Mouse (Mus musculus): Measurements from ENCODE around the gene Arhgap44. TPM values are rescaled to one million over a fixed set of nuclear protein-coding genes. Genes with fewer than 3 reads are reported as not detected.

Gene Arhgap44
- 14.8 and 16.1 TPM in 2 replicates for polyA plus RNA-seq (2012; rRNA removed)

DNA sequence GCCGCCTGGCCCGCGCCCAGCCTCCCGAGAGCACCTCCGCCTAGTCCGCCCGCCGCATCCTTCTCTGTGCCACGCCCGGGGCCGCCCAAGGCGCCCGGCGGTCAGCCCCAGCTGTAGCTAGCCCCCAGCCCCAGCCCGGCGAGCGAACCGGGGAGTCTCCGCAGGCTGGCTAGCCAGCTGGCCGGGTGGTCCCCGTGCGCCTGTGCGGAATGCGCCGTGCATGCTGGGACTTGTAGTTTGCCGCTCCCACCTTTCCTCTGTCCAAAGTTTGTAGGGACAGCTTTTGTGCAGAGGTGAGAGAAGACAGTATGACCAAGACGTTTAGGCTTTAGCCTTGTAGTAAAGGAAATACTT lies at the start of gene Arhgap44:
Gene Arhgap44, minus strand, starts transcription at position 195 of the 354 bp plus-strand sequence.

DNA sequence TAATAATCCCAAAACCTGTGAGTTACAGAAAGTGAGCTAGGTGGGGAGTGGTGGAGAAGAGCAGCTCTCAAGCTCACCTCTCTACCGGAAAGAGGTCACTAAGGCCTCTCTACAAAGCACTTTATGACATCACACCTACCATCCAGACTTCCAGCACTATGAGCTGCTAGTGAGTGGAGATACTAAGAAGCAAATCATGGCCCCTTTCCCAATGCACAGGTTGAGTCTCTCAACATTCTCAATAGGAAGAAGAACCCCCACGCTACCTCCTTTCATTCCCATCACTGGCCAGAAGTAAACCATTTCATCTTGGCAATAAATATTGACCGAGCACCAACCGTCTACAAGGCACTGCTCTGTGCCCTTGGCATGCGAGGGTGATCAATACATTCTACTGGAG lies 3.0 kb downstream of the Arhgap44 start, which contains the start of gene 1700086D15Rik:
Gene 1700086D15Rik, minus strand, starts transcription at position 101 of the 400 bp plus-strand sequence.

DNA sequence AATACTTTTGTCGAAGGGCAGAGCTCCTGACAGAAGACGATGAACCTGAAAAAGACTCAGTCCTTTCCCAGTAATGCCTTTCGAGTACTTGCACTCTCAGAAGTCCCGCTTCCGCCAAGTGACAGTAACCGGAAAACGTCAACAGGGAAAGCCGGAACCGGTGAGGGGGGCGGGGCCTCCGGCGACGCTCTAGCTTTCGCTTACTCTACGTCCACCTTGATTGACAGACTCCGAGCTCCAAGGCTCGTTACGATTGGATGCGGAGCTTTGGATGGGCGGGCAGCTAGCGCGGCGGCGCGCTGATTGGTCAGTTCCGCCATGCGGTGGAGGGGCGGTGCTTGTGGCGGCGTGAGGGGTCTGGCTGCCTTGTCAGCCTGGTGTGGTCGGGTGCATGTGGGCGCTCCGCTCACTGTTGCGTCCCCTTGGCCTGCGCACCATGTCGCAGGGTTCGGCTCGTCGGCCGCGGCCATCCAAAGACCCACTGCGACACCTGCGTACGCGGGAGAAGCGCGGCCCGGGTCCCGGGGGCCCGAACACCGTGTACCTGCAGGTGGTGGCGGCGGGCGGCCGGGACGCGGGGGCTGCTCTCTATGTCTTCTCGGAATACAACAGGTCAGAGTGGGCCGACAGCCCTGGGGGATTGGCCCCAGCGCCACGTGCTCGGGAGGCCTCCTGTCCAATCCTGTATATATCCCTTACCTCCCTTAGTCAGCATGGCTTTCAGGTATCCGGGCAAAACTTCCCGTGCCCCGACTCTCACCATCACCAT lies 183.9 kb downstream of the Arhgap44 start, which contains the start of gene Elac2:
Gene Elac2, plus strand, starts transcription at position 319 of the 769 bp plus-strand sequence.

Other genes starting within 250 kb of the Arhgap44 start
- gene Elac2, start 183.9 kb downstream of the Arhgap44 start, polyA plus RNA-seq (2012; rRNA removed): 31.0 and 32.9 TPM in 2 replicates
- gene 1700086D15Rik, start 3.1 kb downstream of the Arhgap44 start, polyA plus RNA-seq (2012; rRNA removed): 0.17 and 0.41 TPM in 2 replicates
- 0.11 and 0.13 TPM in 2 replicates for gene Myocd, start 107.0 kb upstream of the Arhgap44 start, polyA plus RNA-seq (2012; rRNA removed)